Mouse (Mus musculus) hindbrain, embryonic 12.5 days (tissue): ENCODE data around the gene Slc22a12. TPM values are rescaled to one million over a fixed set of nuclear protein-coding genes. Genes with fewer than 3 reads are reported as not detected.

Experiments used
- ATAC-seq: fragments of 200-750 bp; cut with Nextera tagmentation; 2 replicates; pipeline ENCODE4 v1.8.0; 2017; ENCODE audit warnings: moderate TSS enrichment; ENCODE audit not compliant: low FRiP score
- H3K27ac ChIP-seq: fragments of 300-500 bp; sonication (generic); 2 replicates; pipeline ENCODE4 v1.5.1; 2016; ENCODE audit warnings: mild to moderate bottlenecking
- H3K27me3 ChIP-seq: fragments of 300-500 bp; sonication (generic); 2 replicates; pipeline ENCODE4 v1.6.1; 2016; ENCODE audit warnings: mild to moderate bottlenecking
- H3K36me3 ChIP-seq: fragments of 300-500 bp; sonication (generic); 2 replicates; pipeline ENCODE4 v1.6.1; 2016; ENCODE audit warnings: mild to moderate bottlenecking
- H3K4me1 ChIP-seq: fragments of 300-500 bp; sonication (generic); 2 replicates; pipeline ENCODE4 v1.6.1; 2016
- H3K4me2 ChIP-seq: fragments of 300-500 bp; sonication (generic); replicated peaks from 2 replicates; pipeline ENCODE4 v1.6.1; 2016; ENCODE audit warnings: mild to moderate bottlenecking
- H3K4me3 ChIP-seq: fragments of 300-500 bp; sonication (generic); 2 replicates; pipeline ENCODE4 v1.5.1; 2016; ENCODE audit warnings: mild to moderate bottlenecking
- H3K9ac ChIP-seq: fragments of 300-500 bp; sonication (generic); 2 replicates; pipeline ENCODE4 v1.6.1; 2016; ENCODE audit warnings: mild to moderate bottlenecking, moderate library complexity
- H3K9me3 ChIP-seq: fragments of 300-500 bp; sonication (generic); replicated peaks from 2 replicates; pipeline ENCODE4 v1.6.1; 2016; ENCODE audit warnings: mild to moderate bottlenecking
- WGBS: fragments of 180-500 bp; shearing (Covaris S2); methylation state at CpG from one replicate; pipeline ENCODE4 v1.1.7; 2016; 5-methylcytosine and 5-hydroxymethylcytosine counted together
- polyA plus RNA-seq: library from polyadenylated mRNA; unstranded; fragments of >200 nt; fragmentation: Nextera tagmentation; extraction: Ambion mirVana; gene quantifications from 2 replicates; pipeline ENCODE4 v1.2.1, GENCODE M21; 2016

The Slc22a12 gene
- polyA plus RNA-seq, result not detected in 2 replicates

DNA sequence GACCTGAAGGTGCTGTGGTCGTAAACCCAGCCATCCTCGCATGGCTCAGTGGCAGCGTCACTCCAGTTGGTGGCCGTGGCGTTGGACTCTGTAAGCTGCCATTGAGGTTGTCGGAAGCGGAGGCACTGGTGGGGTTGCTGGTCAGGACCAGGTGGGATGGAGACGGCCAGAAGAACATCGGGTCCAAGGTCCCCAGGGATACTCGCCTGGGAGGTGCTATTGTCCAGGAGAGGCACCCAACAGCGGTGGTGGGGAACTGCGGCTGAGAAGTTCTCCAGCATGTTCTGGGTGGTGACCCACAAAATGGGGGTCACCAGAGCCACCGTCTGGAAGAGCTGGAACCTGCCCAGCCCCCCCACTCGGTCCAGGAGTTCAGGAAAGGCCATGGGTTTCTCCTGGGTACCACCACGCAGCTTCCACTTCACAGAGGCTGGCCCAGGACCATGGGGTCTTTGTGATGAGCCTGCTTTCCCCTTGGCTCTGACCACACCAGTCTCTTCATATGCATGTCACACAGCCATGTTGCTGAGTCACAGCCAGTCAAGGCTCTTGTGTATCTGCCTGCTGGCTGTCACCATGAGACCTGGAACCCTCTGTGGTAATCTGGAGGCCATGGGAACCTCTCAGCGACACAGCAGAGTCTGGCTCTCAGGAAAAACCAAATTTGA, at the start of gene Slc22a12:
Gene Slc22a12 (minus strand): TSS at position 666 of the 668 bp plus-strand sequence.
- Histone ChIP-seq H3K4me2 (no peak within 1 kb of the TSS), H3K9ac (no peak within 1 kb of the TSS), H3K36me3 (no peaks in the 10 kb centered on the region), H3K4me1 (no peaks in the 10 kb centered on the region), H3K27ac (no peak within 1 kb of the TSS), H3K9me3 (no peaks in the 10 kb centered on the region), H3K4me3 (no peak within 1 kb of the TSS), H3K27me3 (no peaks in the 10 kb centered on the region)
- 94% methylated on average over 16 of the region's 16 CpGs for WGBS
- ATAC-seq, result no peak

DNA sequence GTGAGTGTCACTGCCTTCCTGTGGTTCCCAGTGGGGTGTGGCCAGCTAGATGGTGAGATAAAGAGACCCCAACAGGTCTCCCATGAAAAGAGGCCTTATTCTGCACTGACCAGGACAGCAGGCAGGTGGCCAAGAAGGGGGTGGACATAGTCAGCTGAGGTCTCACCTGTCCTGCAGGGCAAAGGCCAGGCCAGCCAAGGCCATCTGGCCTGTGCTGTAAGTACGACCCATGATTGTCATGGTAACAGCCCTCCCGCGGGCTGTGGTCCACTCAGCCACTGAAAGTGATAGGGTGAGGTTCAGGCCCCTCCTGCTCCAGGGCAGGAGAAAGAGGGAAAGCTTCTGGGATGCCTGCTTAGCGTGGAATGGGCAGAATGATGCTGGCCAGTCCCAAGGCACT, 29.2 kb upstream of the Slc22a12 start:
- no peak for ATAC-seq
- no peaks in the 10 kb centered on the region for H3K9me3 ChIP-seq
- no peak overlapping the region for H3K4me3 ChIP-seq
- no peak overlapping the region for H3K9ac ChIP-seq
- no peak overlapping the region for H3K4me2 ChIP-seq
- no peaks in the 10 kb centered on the region for H3K36me3 ChIP-seq
- WGBS, result 42% methylated on average over 4 of the region's 4 CpGs
- 0 out of 2 replicates have a peak, but pooled peaks cover 4% of the 10 kb centered on the region for H3K27me3 ChIP-seq
- H3K27ac ChIP-seq, result no peak overlapping the region
- H3K4me1 ChIP-seq, result peaks cover 9% of the 10 kb centered on the region

GRCm38 (mm10) chr19:6571476-6571875, 28.6 kb upstream of the Slc22a12 start:
- no peak overlapping the region for H3K4me3 ChIP-seq
- H3K9ac ChIP-seq, result no peak overlapping the region
- 0 out of 2 replicates have a peak, but pooled peaks cover 4% of the 10 kb centered on the region for H3K27me3 ChIP-seq
- H3K4me1 ChIP-seq, result peaks cover 7% of the 10 kb centered on the region; the same call in 1 of the 2 replicates
- WGBS, result 83% methylated on average over 5 of the region's 5 CpGs
- H3K36me3 ChIP-seq, result no peaks in the 10 kb centered on the region
- H3K27ac ChIP-seq, result no peak overlapping the region
- H3K4me2 ChIP-seq, result no peak overlapping the region
- H3K9me3 ChIP-seq, result no peaks in the 10 kb centered on the region
- ATAC-seq, result no peak

GRCm38 (mm10) chr19:6569561-6569960, 26.7 kb upstream of the Slc22a12 start:
- H3K4me3 ChIP-seq, result no peak overlapping the region
- H3K9ac ChIP-seq, result no peak overlapping the region
- H3K9me3 ChIP-seq, result no peaks in the 10 kb centered on the region
- no peaks in the 10 kb centered on the region for H3K36me3 ChIP-seq
- no peak overlapping the region for H3K27ac ChIP-seq
- H3K27me3 ChIP-seq, result 0 out of 2 replicates have a peak, but pooled peaks cover 4% of the 10 kb centered on the region
- H3K4me1 ChIP-seq, result peaks cover 7% of the 10 kb centered on the region; the same call in 1 of the 2 replicates
- no peak overlapping the region for H3K4me2 ChIP-seq
- no peak for ATAC-seq
- 28% methylated on average over 5 of the region's 5 CpGs for WGBS

GRCm38 (mm10) chr19:6569021-6569420, 26.2 kb upstream of the Slc22a12 start:
- no peaks in the 10 kb centered on the region for H3K9me3 ChIP-seq
- no peaks in the 10 kb centered on the region for H3K27me3 ChIP-seq
- H3K36me3 ChIP-seq, result no peaks in the 10 kb centered on the region
- WGBS, result 85% methylated on average over 5 of the region's 5 CpGs
- peaks cover 7% of the 10 kb centered on the region; the same call in 1 of the 2 replicates for H3K4me1 ChIP-seq
- no peak overlapping the region for H3K27ac ChIP-seq
- no peak overlapping the region for H3K4me2 ChIP-seq
- no peak for ATAC-seq
- no peak overlapping the region for H3K4me3 ChIP-seq
- no peak overlapping the region for H3K9ac ChIP-seq

GRCm38 (mm10) chr19:6566450-6566849, 23.6 kb upstream of the Slc22a12 start:
- ATAC-seq, result no peak
- H3K27me3 ChIP-seq, result no peaks in the 10 kb centered on the region
- no peak overlapping the region for H3K4me3 ChIP-seq
- no peaks in the 10 kb centered on the region for H3K9me3 ChIP-seq
- H3K36me3 ChIP-seq, result no peaks in the 10 kb centered on the region
- H3K4me1 ChIP-seq, result peaks cover 7% of the 10 kb centered on the region; the same call in 1 of the 2 replicates
- no peak overlapping the region for H3K27ac ChIP-seq
- H3K4me2 ChIP-seq, result no peak overlapping the region
- no peak overlapping the region for H3K9ac ChIP-seq
- 91% methylated on average over 2 of the region's 2 CpGs for WGBS

GRCm38 (mm10) chr19:6565136-6565535, 22.3 kb upstream of the Slc22a12 start:
- Histone ChIP-seq H3K27ac (no peak overlapping the region), H3K27me3 (no peaks in the 10 kb centered on the region), H3K9me3 (no peaks in the 10 kb centered on the region), H3K4me1 (peaks cover 7% of the 10 kb centered on the region; the same call in 1 of the 2 replicates), H3K36me3 (no peaks in the 10 kb centered on the region), H3K4me3 (no peak overlapping the region), H3K4me2 (no peak overlapping the region), H3K9ac (no peak overlapping the region)
- ATAC-seq, result no peak
- 87% methylated on average over 6 of the region's 6 CpGs for WGBS

DNA sequence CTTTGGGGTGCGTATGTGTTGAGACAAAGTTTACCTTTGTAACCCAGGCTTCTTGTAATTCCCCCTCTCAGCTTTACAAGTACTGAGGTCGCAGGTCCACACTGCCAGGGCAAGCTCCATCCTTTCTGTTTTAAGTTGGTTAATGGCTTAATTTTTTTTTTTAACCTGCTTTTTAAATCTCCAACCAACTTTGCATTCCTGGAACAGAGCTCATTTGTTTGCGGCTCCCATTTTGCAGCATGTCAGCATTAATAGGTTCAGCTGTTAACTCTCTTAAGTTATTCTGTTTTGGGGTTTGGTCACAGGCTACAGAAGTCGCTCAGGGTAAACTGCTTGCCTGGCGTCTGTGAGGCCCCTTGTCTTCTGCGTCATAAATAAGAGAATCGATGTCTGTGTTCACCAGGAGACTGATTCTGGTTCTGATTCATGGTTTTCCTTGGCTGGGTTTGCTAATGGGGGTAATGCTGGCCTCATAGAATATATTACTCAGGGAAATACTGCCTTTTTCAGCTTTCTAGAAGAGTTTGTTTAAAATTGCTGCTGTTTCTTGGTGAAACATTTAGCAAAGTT, 17.5 kb upstream of the Slc22a12 start:
- H3K27me3 ChIP-seq, result no peaks in the 10 kb centered on the region; the same call in 1 of the 2 replicates
- no peak overlapping the region for H3K4me2 ChIP-seq
- H3K9ac ChIP-seq, result no peak overlapping the region
- WGBS, result 79% methylated on average over 7 of the region's 7 CpGs
- no peak for ATAC-seq
- H3K4me1 ChIP-seq, result peaks cover 3% of the 10 kb centered on the region; the same call in 1 of the 2 replicates
- no peaks in the 10 kb centered on the region for H3K36me3 ChIP-seq
- H3K9me3 ChIP-seq, result no peaks in the 10 kb centered on the region
- H3K4me3 ChIP-seq, result no peak overlapping the region
- no peak overlapping the region for H3K27ac ChIP-seq

GRCm38 (mm10) chr19:6559576-6559975, 16.7 kb upstream of the Slc22a12 start:
- Histone ChIP-seq H3K36me3 (no peaks in the 10 kb centered on the region), H3K27ac (no peak overlapping the region), H3K9me3 (no peaks in the 10 kb centered on the region), H3K4me1 (peaks cover 3% of the 10 kb centered on the region; the same call in 1 of the 2 replicates), H3K27me3 (no peaks in the 10 kb centered on the region; the same call in 1 of the 2 replicates), H3K9ac (no peak overlapping the region), H3K4me2 (no peak overlapping the region), H3K4me3 (no peak overlapping the region)
- no peak for ATAC-seq
- 57% methylated on average over 4 of the region's 4 CpGs for WGBS

GRCm38 (mm10) chr19:6553819-6554582, 11.2 kb upstream of the Slc22a12 start:
- Histone ChIP-seq H3K9me3 (no peaks in the 10 kb centered on the region), H3K27ac (no peak overlapping the region), H3K4me1 (no peaks in the 10 kb centered on the region), H3K36me3 (no peaks in the 10 kb centered on the region), H3K4me3 (no peak overlapping the region), H3K9ac (no peak overlapping the region), H3K27me3 (no peaks in the 10 kb centered on the region; the same call in 1 of the 2 replicates), H3K4me2 (no peak overlapping the region)
- 38% methylated on average over 8 of the region's 8 CpGs for WGBS
- ATAC-seq, result no peak

DNA sequence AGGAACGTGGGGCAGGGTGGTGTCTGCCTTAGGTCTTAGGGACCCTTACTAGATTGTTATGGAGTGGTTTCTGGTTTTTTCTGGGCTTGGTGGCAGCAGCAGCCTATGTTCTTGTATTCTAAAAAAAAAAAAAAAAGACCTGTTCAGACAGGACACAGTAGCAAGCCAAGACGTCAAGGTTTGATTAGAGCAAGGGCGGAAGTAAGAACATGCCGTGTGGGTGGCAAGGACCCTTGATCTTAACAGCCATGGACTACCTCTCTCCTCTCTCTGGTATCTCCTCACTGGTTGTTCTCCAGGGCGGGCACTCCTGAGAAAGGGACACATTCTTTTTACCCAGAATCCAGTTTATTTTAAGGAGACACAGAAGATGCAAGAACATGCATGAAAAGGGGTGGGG, 10.3 kb upstream of the Slc22a12 start:
- H3K27ac ChIP-seq, result no peak overlapping the region

More for the DNA sequence above, 10.3 kb upstream of the Slc22a12 start:
- H3K9me3 ChIP-seq, result no peaks in the 10 kb centered on the region
- no peak overlapping the region for H3K4me2 ChIP-seq
- no peaks in the 10 kb centered on the region; the same call in 1 of the 2 replicates for H3K27me3 ChIP-seq
- WGBS, result 67% methylated on average over 5 of the region's 5 CpGs
- no peak for ATAC-seq
- no peak overlapping the region for H3K4me3 ChIP-seq
- no peaks in the 10 kb centered on the region for H3K36me3 ChIP-seq
- H3K9ac ChIP-seq, result no peak overlapping the region
- H3K4me1 ChIP-seq, result peaks cover 3% of the 10 kb centered on the region; the same call in 1 of the 2 replicates
